Mouse (Mus musculus): ENCODE data around the gene Gm20815. TPM values are rescaled to one million over a fixed set of nuclear protein-coding genes. Genes with fewer than 3 reads are reported as not detected.

The Gm20815 gene
- not detected in 2 replicates for polyA plus RNA-seq (2012; rRNA removed)

GRCm38 (mm10) chrY:8835069-8835468 lies at the start of gene Gm20815:
Gene Gm20815 (minus strand): TSS chrY:8835169.

All from liver, embryonic 18 days (tissue).